Mouse (Mus musculus): Measurements from ENCODE around the gene St3gal2.

GRCm38 (mm10) chr8:110981304-110981703 is 61.6 kb downstream of the St3gal2 start:
- TF ChIP-seq POLR2A (IDR thresholded peaks at IDR 0.05; ENCODE audit: insufficient read length, low read depth) (no peak), REST (IDR thresholded peaks at IDR 0.05; ENCODE audit: insufficient read depth, insufficient read length) (no peak), MAX (IDR thresholded peaks at IDR 0.05; ENCODE audit: low read depth) (no peak), TCF12 (IDR thresholded peaks at IDR 0.05; ENCODE audit: insufficient read depth, poor library complexity, severe bottlenecking) (no peak), SRF (IDR thresholded peaks at IDR 0.05; ENCODE audit: control insufficient read depth, insufficient read length, low read depth) (no peak)

Measured in myocyte (in vitro differentiated cells).